Mouse (Mus musculus): ENCODE results near the gene Camta2. TPM values are rescaled to one million over a fixed set of nuclear protein-coding genes. Genes with fewer than 3 reads are reported as not detected.
A peak's percentile ranks its signal among the peaks of the same experiment; 100 is the strongest.

The Camta2 gene
- total RNA-seq, 2 experiments from 2014 or later = 217 to 224 TPM

GRCm38 (mm10) chr11:70650322-70651175 is 37.4 kb downstream of the Camta2 start:
- no peak for DNase-seq (ENCODE audit: low spot score in 2 of 2)

GRCm38 (mm10) chr11:70649185-70649734 is 38.6 kb downstream of the Camta2 start:
- DNase-seq (ENCODE audit: low spot score in 2 of 2) = no peak

GRCm38 (mm10) chr11:70648512-70648911 is 39.4 kb downstream of the Camta2 start:
- DNase-seq (ENCODE audit: low spot score in 2 of 2) = no peak

- no peak for DNase-seq (ENCODE audit: low spot score in 2 of 2)
Observed at GRCm38 (mm10) chr11:70647716-70648420, 40.0 kb downstream of the Camta2 start.

GRCm38 (mm10) chr11:70646691-70647650 is 40.9 kb downstream of the Camta2 start, which contains the start of the genes Rnf167 and Slc25a11:
Gene Rnf167 (plus strand): TSS chr11:70647235.
Gene Slc25a11 (minus strand): TSS chr11:70647479.
- DNase-seq (ENCODE audit: low spot score in 2 of 2) = peak; percentile 95 to 97

- DNase-seq (ENCODE audit: low spot score in 2 of 2) = no peak
Observed at GRCm38 (mm10) chr11:70646259-70646555, 41.7 kb downstream of the Camta2 start.

- DNase-seq (ENCODE audit: low spot score in 2 of 2) = no peak
Observed at GRCm38 (mm10) chr11:70645461-70646258, 42.2 kb downstream of the Camta2 start.

GRCm38 (mm10) chr11:70644564-70645103 is 43.3 kb downstream of the Camta2 start:
- DNase-seq (ENCODE audit: low spot score in 2 of 2) = no peak

GRCm38 (mm10) chr11:70643051-70643450 is 44.9 kb downstream of the Camta2 start:
- DNase-seq (ENCODE audit: low spot score in 2 of 2) = no peak

GRCm38 (mm10) chr11:70641241-70641640 is 46.7 kb downstream of the Camta2 start:
- DNase-seq (ENCODE audit: low spot score in 2 of 2) = no peak

GRCm38 (mm10) chr11:70639976-70640375 is 47.9 kb downstream of the Camta2 start:
- DNase-seq (ENCODE audit: low spot score in 2 of 2) = no peak

- DNase-seq (ENCODE audit: low spot score in 2 of 2) = no peak
Observed at GRCm38 (mm10) chr11:70638714-70639278, 49.1 kb downstream of the Camta2 start, which contains the start of gene Gp1ba. Gene Gp1ba (plus strand): TSS chr11:70639122.

- DNase-seq (ENCODE audit: low spot score in 2 of 2) = no peak
Observed at GRCm38 (mm10) chr11:70638293-70638692, 49.6 kb downstream of the Camta2 start.

- no peak for DNase-seq (ENCODE audit: low spot score in 2 of 2)
Observed at GRCm38 (mm10) chr11:70637764-70638163, 50.1 kb downstream of the Camta2 start.

GRCm38 (mm10) chr11:70635601-70636000 is 52.3 kb downstream of the Camta2 start:
- no peak for DNase-seq (ENCODE audit: low spot score in 2 of 2)

GRCm38 (mm10) chr11:70630129-70630528 is 57.8 kb downstream of the Camta2 start:
- DNase-seq (ENCODE audit: low spot score in 2 of 2) = no peak

GRCm38 (mm10) chr11:70629557-70629956 is 58.3 kb downstream of the Camta2 start:
- DNase-seq (ENCODE audit: low spot score in 2 of 2) = no peak

GRCm38 (mm10) chr11:70628431-70628830 is 59.5 kb downstream of the Camta2 start:
- no peak for DNase-seq (ENCODE audit: low spot score in 2 of 2)

GRCm38 (mm10) chr11:70626877-70627276 is 61.0 kb downstream of the Camta2 start:
- DNase-seq (ENCODE audit: low spot score in 2 of 2) = no peak
